Mouse (Mus musculus) macrophage (primary cell): Measurements from ENCODE around the gene Oxt. TPM values are rescaled to one million over a fixed set of nuclear protein-coding genes. Genes with fewer than 3 reads are reported as not detected.

Experiments used
- H3K27ac ChIP-seq: fragments of 350-480 bp; formaldehyde crosslinking; 2 replicates; pipeline ENCODE4 v1.9.0; 2021
- H3K36me3 ChIP-seq: fragments of 350-480 bp; formaldehyde crosslinking; 2 replicates; pipeline ENCODE4 v1.9.0; 2021; ENCODE audit errors: inconsistent target
- H3K4me3 ChIP-seq: fragments of 350-480 bp; formaldehyde crosslinking; 2 replicates; pipeline ENCODE4 v1.9.0; 2021; ENCODE audit errors: inconsistent target
- H3K79me2 ChIP-seq: fragments of 350-480 bp; formaldehyde crosslinking; 2 replicates; pipeline ENCODE4 v1.9.0; 2021; ENCODE audit errors: inconsistent target
- WGBS: methylation state at CpG from one replicate; pipeline ENCODE4 v1.1.7; 2026; ENCODE audit warnings: inconsistent platforms; ENCODE audit not compliant: missing documents; 5-methylcytosine and 5-hydroxymethylcytosine counted together
- polyA plus RNA-seq: library from polyadenylated mRNA; stranded (reverse); fragments of 250-400 nt; gene quantifications from 3 replicates; pipeline ENCODE4 v1.2.4, GENCODE M21; 2018; ENCODE audit warnings: inconsistent platforms

Gene Oxt
- polyA plus RNA-seq, 1 experiment from 2014 or later, result not detected

- H3K27ac ChIP-seq, result no peak overlapping the region
- H3K4me3 ChIP-seq, result no peak overlapping the region
- H3K36me3 ChIP-seq, result peaks cover 10% of the 10 kb centered on the region; the same call in 1 of the 2 replicates
- 94% methylated on average over 2 of the region's 2 CpGs for WGBS
- no peaks in the 10 kb centered on the region for H3K79me2 ChIP-seq
These were observed 13.8 kb downstream of the Oxt start for GRCm38 (mm10) chr2:130589761-130590160.

GRCm38 (mm10) chr2:130591016-130591415 lies 15.0 kb downstream of the Oxt start:
- Histone ChIP-seq H3K36me3 (peaks cover 14% of the 10 kb centered on the region; the same call in 1 of the 2 replicates), H3K27ac (no peak overlapping the region), H3K79me2 (no peaks in the 10 kb centered on the region), H3K4me3 (no peak overlapping the region)
- 100% methylated on average over 2 of the region's 2 CpGs for WGBS

- Histone ChIP-seq H3K4me3 (no peak overlapping the region), H3K79me2 (no peaks in the 10 kb centered on the region), H3K36me3 (peaks cover 31% of the 10 kb centered on the region), H3K27ac (no peak overlapping the region)
- 100% methylated on average over 1 of the region's 1 CpGs for WGBS
These were observed 19.6 kb downstream of the Oxt start for GRCm38 (mm10) chr2:130595596-130595995.

- Histone ChIP-seq H3K27ac (no peak overlapping the region), H3K79me2 (no peaks in the 10 kb centered on the region), H3K36me3 (peaks cover 32% of the 10 kb centered on the region), H3K4me3 (no peak overlapping the region)
- 60% methylated on average over 1 of the region's 1 CpGs for WGBS
These were observed 21.6 kb downstream of the Oxt start for GRCm38 (mm10) chr2:130597601-130598010.

GRCm38 (mm10) chr2:130598399-130598798 lies 22.4 kb downstream of the Oxt start:
- Histone ChIP-seq H3K36me3 (peaks cover 40% of the 10 kb centered on the region), H3K4me3 (no peak overlapping the region), H3K27ac (no peak overlapping the region), H3K79me2 (no peaks in the 10 kb centered on the region)
- WGBS, result 95% methylated on average over 3 of the region's 3 CpGs

- Histone ChIP-seq H3K27ac (no peak overlapping the region), H3K79me2 (no peaks in the 10 kb centered on the region), H3K4me3 (no peak overlapping the region), H3K36me3 (peaks cover 42% of the 10 kb centered on the region)
- 94% methylated on average over 4 of the region's 4 CpGs for WGBS
These were observed 26.2 kb downstream of the Oxt start for GRCm38 (mm10) chr2:130602195-130602594.

GRCm38 (mm10) chr2:130613091-130613490 lies 37.1 kb downstream of the Oxt start:
- WGBS, result 86% methylated on average over 3 of the region's 3 CpGs
- Histone ChIP-seq H3K27ac (no peak overlapping the region), H3K36me3 (peaks cover 18% of the 10 kb centered on the region), H3K4me3 (no peak overlapping the region), H3K79me2 (no peaks in the 10 kb centered on the region)

GRCm38 (mm10) chr2:130618972-130619371 lies 43.0 kb downstream of the Oxt start:
- Histone ChIP-seq H3K36me3 (peaks cover 32% of the 10 kb centered on the region), H3K79me2 (peaks cover 33% of the 10 kb centered on the region)
- WGBS, result 89% methylated on average over 7 of the region's 7 CpGs

More at GRCm38 (mm10) chr2:130618972-130619371, 43.0 kb downstream of the Oxt start:
- H3K27ac ChIP-seq, result no peak overlapping the region
- no peak overlapping the region for H3K4me3 ChIP-seq

Other genes starting within 250 kb of the Oxt start
- 0.23 TPM in 1 of 3 replicates, not detected in the others for gene Cpxm1, start 178.6 kb upstream of the Oxt start, polyA plus RNA-seq
- gene Gm28372, start 170.9 kb upstream of the Oxt start, polyA plus RNA-seq, result not detected in 3 replicates
- gene 1700020A23Rik, start 170.9 kb upstream of the Oxt start, polyA plus RNA-seq, result not detected in 3 replicates
- gene Tmem239, start 169.7 kb upstream of the Oxt start, polyA plus RNA-seq, result not detected in 3 replicates
- 40.1 to 54.6 TPM (median 47.9 TPM) in 3 replicates for gene Vps16, start 151.8 kb upstream of the Oxt start, polyA plus RNA-seq
- 9.0 to 12.8 TPM (median 11.4 TPM) in 3 replicates for gene Pced1a, start 151.5 kb upstream of the Oxt start, polyA plus RNA-seq
- gene Ptpra, start 125.9 kb upstream of the Oxt start, polyA plus RNA-seq, result 146 to 403 TPM (median 209 TPM) in 3 replicates
- gene Mrps26, start 12.4 kb upstream of the Oxt start, polyA plus RNA-seq, result 14.0 to 43.6 TPM (median 23.4 TPM) in 3 replicates
- not detected in 3 replicates for gene Avp, start 6.4 kb downstream of the Oxt start, polyA plus RNA-seq
- gene Fastkd5, start 53.9 kb downstream of the Oxt start, polyA plus RNA-seq, result 5.1 to 6.4 TPM (median 6.0 TPM) in 3 replicates
- gene Ubox5, start 53.9 kb downstream of the Oxt start, polyA plus RNA-seq, result 3.2 to 4.9 TPM (median 3.9 TPM) in 3 replicates
- gene Lzts3, start 66.6 kb downstream of the Oxt start, polyA plus RNA-seq, result 1.2 to 1.6 TPM (median 1.4 TPM) in 3 replicates
- gene Ddrgk1, start 88.5 kb downstream of the Oxt start, polyA plus RNA-seq, result 102 to 199 TPM (median 109 TPM) in 3 replicates
- 15.9 to 46.2 TPM (median 32.9 TPM) in 3 replicates for gene Itpa, start 91.4 kb downstream of the Oxt start, polyA plus RNA-seq
- gene Slc4a11, start 121.3 kb downstream of the Oxt start, polyA plus RNA-seq, result 0.10 to 0.53 TPM (median 0.38 TPM) in 3 replicates